Mouse (Mus musculus) hindbrain, embryonic 13.5 days (tissue): ENCODE results near the gene Galnt14. TPM values are rescaled to one million over a fixed set of nuclear protein-coding genes. Genes with fewer than 3 reads are reported as not detected.

Experiments
- ATAC-seq: fragments of 200-750 bp; cut with Nextera tagmentation; 2 replicates; pipeline ENCODE4 v1.8.0; 2017; ENCODE audit warnings: moderate TSS enrichment; ENCODE audit not compliant: low FRiP score
- H3K27ac ChIP-seq: fragments of 300-500 bp; sonication (generic); 2 replicates; pipeline ENCODE4 v1.5.1; 2015; ENCODE audit warnings: inconsistent platforms, mild to moderate bottlenecking, moderate library complexity
- H3K27me3 ChIP-seq: fragments of 300-500 bp; sonication (generic); 2 replicates; pipeline ENCODE4 v1.6.1; 2015; ENCODE audit warnings: mild to moderate bottlenecking, inconsistent platforms
- H3K36me3 ChIP-seq: fragments of 300-500 bp; sonication (generic); 2 replicates; pipeline ENCODE4 v1.6.1; 2015; ENCODE audit warnings: mild to moderate bottlenecking, inconsistent platforms
- H3K4me1 ChIP-seq: fragments of 300-500 bp; sonication (generic); replicated peaks from 2 replicates; pipeline ENCODE4 v1.6.1; 2015; ENCODE audit warnings: inconsistent platforms
- H3K4me2 ChIP-seq: fragments of 300-500 bp; sonication (generic); 2 replicates; pipeline ENCODE4 v1.6.1; 2015; ENCODE audit warnings: inconsistent platforms, mild to moderate bottlenecking, moderate library complexity
- H3K4me3 ChIP-seq: fragments of 300-500 bp; sonication (generic); 2 replicates; pipeline ENCODE4 v1.5.1; 2015; ENCODE audit warnings: mild to moderate bottlenecking, inconsistent platforms
- H3K9ac ChIP-seq: fragments of 300-500 bp; sonication (generic); 2 replicates; pipeline ENCODE4 v1.6.1; 2015; ENCODE audit warnings: mild to moderate bottlenecking, inconsistent platforms
- H3K9me3 ChIP-seq: fragments of 300-500 bp; sonication (generic); 2 replicates; pipeline ENCODE4 v1.6.1; 2016; ENCODE audit warnings: inconsistent platforms
- WGBS: fragments of 180-500 bp; shearing (Covaris S2); methylation state at CpG from one replicate; pipeline ENCODE4 v1.1.7; 2015; 5-methylcytosine and 5-hydroxymethylcytosine counted together
- polyA plus RNA-seq: library from polyadenylated mRNA; unstranded; fragments of >200 nt; fragmentation: Nextera tagmentation; extraction: Ambion mirVana; gene quantifications from 2 replicates; pipeline ENCODE4 v1.2.1, GENCODE M21; 2015

The Galnt14 gene
- polyA plus RNA-seq, 1 experiment from 2014 or later: 14.1 TPM

- no peaks in the 10 kb centered on the region for H3K9me3 ChIP-seq
- no peaks in the 10 kb centered on the region for H3K27me3 ChIP-seq
- H3K27ac ChIP-seq: no peak overlapping the region
- no peak overlapping the region for H3K4me2 ChIP-seq
- H3K9ac ChIP-seq: no peak overlapping the region
- H3K4me3 ChIP-seq: no peak overlapping the region
- WGBS: 67% methylated on average over 1 of the region's 1 CpGs
- H3K36me3 ChIP-seq: no peaks in the 10 kb centered on the region
- no peak for ATAC-seq
- no peaks in the 10 kb centered on the region for H3K4me1 ChIP-seq
These were observed 191.9 kb downstream of the Galnt14 start for GRCm38 (mm10) chr17:73518359-73518758.

DNA sequence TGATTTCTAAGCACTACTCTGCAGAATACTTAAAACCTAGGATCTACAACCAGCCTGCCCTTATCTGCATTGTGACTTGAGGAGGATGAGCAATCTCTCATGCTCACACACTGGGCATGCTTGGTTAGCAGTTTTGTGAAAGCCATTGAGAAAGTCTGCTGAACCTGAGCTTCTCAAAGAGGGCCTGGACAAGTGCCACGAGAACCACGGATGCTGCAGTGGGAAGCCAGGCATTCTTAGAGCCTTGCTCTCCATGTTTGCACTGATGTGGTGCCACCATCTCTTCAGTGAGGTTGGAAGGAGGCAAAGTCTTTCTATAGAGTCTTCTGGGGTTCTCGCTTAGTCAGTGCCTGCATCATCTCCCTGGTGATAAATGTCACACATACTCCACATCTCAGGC is 194.7 kb downstream of the Galnt14 start:
- H3K4me1 ChIP-seq: no peaks in the 10 kb centered on the region
- no peak overlapping the region for H3K4me3 ChIP-seq
- H3K9me3 ChIP-seq: no peaks in the 10 kb centered on the region
- no peak overlapping the region for H3K27ac ChIP-seq
- no peaks in the 10 kb centered on the region for H3K36me3 ChIP-seq
- H3K4me2 ChIP-seq: no peak overlapping the region
- ATAC-seq: no peak
- H3K9ac ChIP-seq: no peak overlapping the region
- no peaks in the 10 kb centered on the region for H3K27me3 ChIP-seq
- 82% methylated on average over 3 of the region's 3 CpGs for WGBS

GRCm38 (mm10) chr17:73514862-73515261 is 195.4 kb downstream of the Galnt14 start:
- no peak overlapping the region for H3K4me2 ChIP-seq
- H3K27ac ChIP-seq: no peak overlapping the region
- H3K4me1 ChIP-seq: no peaks in the 10 kb centered on the region
- ATAC-seq: no peak
- no peaks in the 10 kb centered on the region for H3K9me3 ChIP-seq
- no peaks in the 10 kb centered on the region for H3K27me3 ChIP-seq
- H3K36me3 ChIP-seq: no peaks in the 10 kb centered on the region
- no peak overlapping the region for H3K9ac ChIP-seq
- H3K4me3 ChIP-seq: no peak overlapping the region
- WGBS: 94% methylated on average over 1 of the region's 1 CpGs

- Histone ChIP-seq H3K27ac (no peak overlapping the region), H3K9ac (no peak overlapping the region), H3K36me3 (no peaks in the 10 kb centered on the region), H3K4me2 (no peak overlapping the region), H3K4me3 (no peak overlapping the region), H3K4me1 (no peaks in the 10 kb centered on the region), H3K27me3 (no peaks in the 10 kb centered on the region), H3K9me3 (no peaks in the 10 kb centered on the region)
- ATAC-seq: no peak
- 84% methylated on average over 4 of the region's 4 CpGs for WGBS
These were observed 196.0 kb downstream of the Galnt14 start for GRCm38 (mm10) chr17:73514258-73514657.

GRCm38 (mm10) chr17:73512844-73513243 is 197.4 kb downstream of the Galnt14 start:
- no peak overlapping the region for H3K9ac ChIP-seq
- H3K4me3 ChIP-seq: no peak overlapping the region
- H3K27me3 ChIP-seq: no peaks in the 10 kb centered on the region
- no peaks in the 10 kb centered on the region for H3K9me3 ChIP-seq
- 0 out of 2 replicates have a peak, but pooled peaks cover 4% of the 10 kb centered on the region for H3K4me1 ChIP-seq
- ATAC-seq: no peak
- no peak overlapping the region for H3K4me2 ChIP-seq
- H3K36me3 ChIP-seq: no peaks in the 10 kb centered on the region
- H3K27ac ChIP-seq: no peak overlapping the region
- 87% methylated on average over 5 of the region's 5 CpGs for WGBS

DNA sequence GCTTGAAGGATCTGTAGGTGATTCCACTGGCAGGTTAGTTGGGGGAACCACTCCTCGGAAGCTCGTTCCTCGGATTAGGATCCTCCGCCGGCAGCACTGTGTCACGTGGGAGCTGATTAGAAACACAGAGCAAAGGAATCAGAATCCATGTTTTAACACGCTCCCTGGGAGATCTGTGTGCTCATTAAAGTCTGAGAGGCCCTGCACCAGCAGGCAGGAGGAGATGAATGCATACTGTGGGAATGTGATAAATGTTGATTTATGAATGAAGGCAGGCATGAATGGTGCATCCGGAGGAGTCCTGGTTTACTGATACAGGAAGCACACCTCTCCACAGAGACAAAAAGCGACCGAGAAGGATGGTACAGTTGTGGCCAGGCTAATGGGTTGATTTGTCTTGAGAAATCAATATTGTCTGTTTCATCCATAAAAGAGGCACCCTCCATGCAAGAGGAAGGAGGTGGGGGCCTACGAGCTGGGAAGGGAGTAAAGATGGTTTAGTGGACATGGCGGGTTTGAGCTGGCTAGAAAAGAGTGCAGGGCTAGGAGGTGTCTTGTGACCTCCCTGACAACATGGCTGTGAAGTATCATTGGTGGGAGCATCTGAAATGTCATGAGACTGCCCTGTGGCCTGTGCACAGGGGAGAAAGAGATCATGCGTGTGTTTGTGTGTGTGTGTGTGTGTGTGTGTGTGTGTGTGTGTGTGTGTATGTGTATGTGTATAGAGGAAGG is 202.3 kb downstream of the Galnt14 start:
- ATAC-seq: peak; percentile 83
- 63% methylated on average over 13 of the region's 13 CpGs for WGBS
- no peak overlapping the region for H3K9ac ChIP-seq
- H3K27me3 ChIP-seq: no peaks in the 10 kb centered on the region
- no peak overlapping the region for H3K4me3 ChIP-seq
- no peaks in the 10 kb centered on the region for H3K9me3 ChIP-seq
- H3K4me2 ChIP-seq: no peak overlapping the region
- H3K4me1 ChIP-seq: peaks cover 8% of the 10 kb centered on the region; the same call in 1 of the 2 replicates
- H3K27ac ChIP-seq: peak overlapping the region; percentile 58; the same call in 1 of the 2 replicates
- H3K36me3 ChIP-seq: no peaks in the 10 kb centered on the region

DNA sequence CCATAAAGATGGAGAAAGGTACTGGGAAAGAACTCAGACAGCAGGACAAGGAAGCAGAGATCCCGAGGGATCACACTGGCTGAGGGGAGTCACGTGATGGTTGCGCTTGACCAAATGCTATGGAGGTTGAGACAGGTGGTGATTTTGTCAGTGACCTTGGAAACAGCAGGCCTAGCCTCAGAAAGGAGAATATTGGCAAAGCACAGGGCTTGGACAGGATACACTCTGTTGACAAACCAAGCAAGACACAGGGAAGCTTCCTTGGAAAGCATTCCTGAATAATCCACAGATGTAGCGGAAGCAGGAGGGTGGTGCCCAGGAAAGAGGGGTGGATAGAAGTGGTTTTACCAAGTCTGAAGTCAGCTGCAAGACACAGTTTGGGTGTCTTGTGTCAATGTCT is 206.1 kb downstream of the Galnt14 start:
- WGBS: 89% methylated on average over 4 of the region's 4 CpGs
- H3K4me3 ChIP-seq: no peak overlapping the region
- no peaks in the 10 kb centered on the region for H3K27me3 ChIP-seq
- no peak for ATAC-seq
- no peaks in the 10 kb centered on the region for H3K9me3 ChIP-seq
- no peak overlapping the region for H3K27ac ChIP-seq
- H3K9ac ChIP-seq: no peak overlapping the region
- H3K4me1 ChIP-seq: peaks cover 8% of the 10 kb centered on the region; the same call in 1 of the 2 replicates
- no peak overlapping the region for H3K4me2 ChIP-seq
- H3K36me3 ChIP-seq: no peaks in the 10 kb centered on the region

- H3K27ac ChIP-seq: no peak overlapping the region
- no peak overlapping the region for H3K4me3 ChIP-seq
- no peak overlapping the region for H3K9ac ChIP-seq
- H3K9me3 ChIP-seq: no peaks in the 10 kb centered on the region
- H3K4me2 ChIP-seq: no peak overlapping the region
- peaks cover 2% of the 10 kb centered on the region; the same call in 1 of the 2 replicates for H3K4me1 ChIP-seq
- no peak for ATAC-seq
- no peaks in the 10 kb centered on the region for H3K27me3 ChIP-seq
- WGBS: 93% methylated on average over 4 of the region's 4 CpGs
- H3K36me3 ChIP-seq: no peaks in the 10 kb centered on the region
These were observed 207.6 kb downstream of the Galnt14 start for GRCm38 (mm10) chr17:73502613-73503012.

DNA sequence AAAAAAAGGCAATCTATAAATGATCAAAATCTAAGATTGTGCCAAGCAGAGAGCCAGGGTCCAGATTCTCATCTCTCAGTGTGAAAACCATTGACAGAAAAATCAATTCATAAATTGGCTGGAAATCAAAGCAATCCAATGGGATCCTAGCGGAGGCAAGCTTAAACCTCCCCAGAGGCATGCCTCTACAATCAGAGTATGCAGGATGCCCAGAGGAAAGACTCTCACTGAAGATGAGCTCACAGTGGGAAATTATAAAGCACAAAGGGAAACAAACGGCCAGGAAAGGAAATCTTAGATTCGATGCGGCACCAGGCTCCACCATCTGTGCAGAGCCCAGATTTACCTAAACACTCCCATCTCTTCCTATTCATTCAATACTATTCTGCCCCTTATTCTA is 220.7 kb downstream of the Galnt14 start:
- no peaks in the 10 kb centered on the region for H3K9me3 ChIP-seq
- H3K9ac ChIP-seq: no peak overlapping the region
- no peaks in the 10 kb centered on the region for H3K27me3 ChIP-seq
- no peaks in the 10 kb centered on the region; the same call in 1 of the 2 replicates for H3K36me3 ChIP-seq
- peak overlapping the region; percentile 59 for H3K27ac ChIP-seq
- no peak for ATAC-seq
- no peak overlapping the region for H3K4me3 ChIP-seq
- 54% methylated on average over 4 of the region's 4 CpGs for WGBS
- peaks cover 29% of the 10 kb centered on the region for H3K4me1 ChIP-seq
- H3K4me2 ChIP-seq: no peak overlapping the region

DNA sequence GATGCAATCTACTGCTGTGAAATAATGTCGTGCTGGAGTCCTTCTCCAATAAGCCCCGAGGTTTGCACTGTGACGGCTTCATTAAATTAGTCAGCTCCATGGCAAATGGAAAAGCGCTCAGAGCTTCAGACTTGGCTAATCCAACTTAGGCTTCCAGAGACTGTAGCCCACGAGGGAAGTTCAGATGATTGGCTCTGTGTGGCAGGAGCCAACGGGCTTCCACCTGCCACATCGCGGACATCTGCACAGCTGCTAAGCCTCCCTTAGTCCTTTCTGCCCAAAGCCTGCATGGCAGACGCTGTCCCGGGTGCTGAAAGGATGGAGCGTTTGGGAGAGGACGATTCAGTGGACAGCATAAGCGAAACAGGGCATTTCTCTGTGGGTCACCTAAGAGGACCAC is 222.5 kb downstream of the Galnt14 start:
- peak overlapping the region; percentile 22 for H3K4me2 ChIP-seq
- H3K4me3 ChIP-seq: no peak overlapping the region
- peaks cover 33% of the 10 kb centered on the region for H3K4me1 ChIP-seq
- ATAC-seq: peak; percentile 50
- WGBS: 12% methylated on average over 13 of the region's 13 CpGs
- peak overlapping the region; percentile 86 for H3K27ac ChIP-seq
- H3K27me3 ChIP-seq: no peaks in the 10 kb centered on the region
- H3K9ac ChIP-seq: no peak overlapping the region
- no peaks in the 10 kb centered on the region for H3K36me3 ChIP-seq
- no peaks in the 10 kb centered on the region for H3K9me3 ChIP-seq

DNA sequence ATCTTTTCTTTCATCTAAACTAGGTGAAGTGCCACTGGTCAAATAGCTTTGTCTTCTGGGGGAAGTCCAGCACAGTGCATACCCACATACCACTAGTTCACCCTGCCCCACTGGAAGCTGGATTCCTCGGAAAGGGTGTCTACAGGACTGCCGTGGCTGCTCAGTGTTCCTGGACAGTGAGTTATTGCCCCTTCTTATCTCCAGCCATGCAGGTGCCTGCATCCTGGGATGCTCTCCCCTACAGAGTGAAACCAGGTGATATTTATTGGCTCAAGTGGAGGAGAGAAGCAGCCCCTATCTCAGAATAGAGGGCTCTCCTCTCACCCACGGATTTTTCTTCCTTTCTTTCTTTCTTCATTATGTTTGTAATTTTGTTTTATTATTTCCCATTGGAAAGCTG is 222.9 kb downstream of the Galnt14 start:
- H3K27me3 ChIP-seq: no peaks in the 10 kb centered on the region
- H3K9ac ChIP-seq: no peak overlapping the region
- peak overlapping the region; percentile 86 for H3K27ac ChIP-seq
- no peaks in the 10 kb centered on the region for H3K9me3 ChIP-seq
- H3K4me3 ChIP-seq: no peak overlapping the region
- peaks cover 33% of the 10 kb centered on the region for H3K4me1 ChIP-seq
- ATAC-seq: peak; percentile 55
- WGBS: 45% methylated on average over 3 of the region's 3 CpGs
- peak overlapping the region; percentile 22 for H3K4me2 ChIP-seq
- H3K36me3 ChIP-seq: no peaks in the 10 kb centered on the region

DNA sequence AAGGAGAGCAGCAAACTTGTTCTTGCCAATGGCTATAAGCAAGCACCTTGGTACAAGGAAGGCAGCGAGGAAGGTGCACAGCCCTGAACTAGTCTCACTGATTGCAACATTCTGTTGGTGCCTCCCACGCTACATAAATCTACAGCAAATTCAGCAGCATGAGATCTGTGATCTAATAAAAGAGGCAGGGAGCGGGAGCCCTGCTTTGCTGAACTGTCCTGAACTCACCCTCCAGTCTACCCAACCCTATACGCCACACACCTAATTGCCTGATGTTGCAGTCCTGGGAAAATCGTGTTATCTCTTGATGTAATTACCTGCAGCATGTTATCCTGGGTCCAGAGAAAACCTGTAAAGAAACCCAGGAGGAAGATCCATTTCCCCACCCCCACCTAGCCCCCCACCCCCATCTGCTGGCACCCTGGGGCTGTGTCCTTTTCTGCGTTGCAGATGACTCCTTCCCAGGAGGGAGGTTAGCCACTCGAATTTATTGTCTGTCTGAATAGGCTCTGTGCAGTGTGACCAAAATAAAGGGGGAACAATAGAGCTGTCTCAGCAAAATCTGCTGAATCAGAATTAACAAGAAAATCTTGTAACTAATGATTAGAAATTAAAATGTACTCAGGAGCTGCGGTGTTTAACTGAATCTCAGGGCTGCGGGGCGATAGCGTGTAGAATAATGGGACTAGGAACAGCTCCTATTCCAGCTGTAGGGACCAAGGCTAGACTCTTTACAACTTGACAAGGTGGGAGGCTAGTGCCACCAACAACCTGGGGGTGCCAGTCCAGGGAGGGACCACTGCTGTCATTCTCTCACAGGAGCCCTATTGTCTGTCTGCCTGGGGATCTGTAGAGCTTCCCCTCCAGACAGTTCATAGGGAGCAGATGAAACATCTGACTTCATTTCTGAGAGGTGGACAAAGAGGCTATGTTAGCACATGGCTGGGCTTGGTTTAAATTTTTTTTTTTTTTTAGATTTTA is 232.9 kb downstream of the Galnt14 start:
- 27% methylated on average over 11 of the region's 11 CpGs for WGBS
- ATAC-seq: peak; percentile 67
- Histone ChIP-seq H3K27ac (peak overlapping the region; percentile 81), H3K4me1 (peaks cover 32% of the 10 kb centered on the region), H3K4me2 (peak overlapping the region; percentile 15; the same call in 1 of the 2 replicates), H3K9ac (0 out of 2 replicates have a peak overlapping the region, but pooled peaks have one; percentile 31), H3K4me3 (no peak overlapping the region), H3K9me3 (no peaks in the 10 kb centered on the region), H3K27me3 (no peaks in the 10 kb centered on the region), H3K36me3 (no peaks in the 10 kb centered on the region)
